Mouse (Mus musculus) heart, embryonic 11.5 days (tissue): ENCODE data around the gene Retreg3. TPM values are rescaled to one million over a fixed set of nuclear protein-coding genes. Genes with fewer than 3 reads are reported as not detected.

Source experiments
- ATAC-seq: fragments of 200-750 bp; cut with Nextera tagmentation; replicated peaks from 2 replicates; pipeline ENCODE4 v1.8.0; 2017; ENCODE audit warnings: moderate library complexity; ENCODE audit not compliant: insufficient number of reproducible peaks, low FRiP score, low TSS enrichment
- H3K27ac ChIP-seq: fragments of 300-500 bp; sonication (generic); 2 replicates; pipeline ENCODE4 v1.5.1; 2014; ENCODE audit warnings: mild to moderate bottlenecking, low read depth, low read length
- H3K27me3 ChIP-seq: fragments of 300-500 bp; sonication (generic); 2 replicates; pipeline ENCODE4 v1.6.1; 2014; ENCODE audit warnings: mild to moderate bottlenecking, low read length, mixed read lengths; ENCODE audit not compliant: control insufficient read depth, insufficient read depth
- H3K36me3 ChIP-seq: fragments of 300-500 bp; sonication (generic); 2 replicates; pipeline ENCODE4 v1.6.1; 2014; ENCODE audit warnings: mild to moderate bottlenecking, low read length, moderate library complexity, mixed read lengths; ENCODE audit not compliant: control insufficient read depth, insufficient read depth
- H3K4me1 ChIP-seq: fragments of 300-500 bp; sonication (generic); 2 replicates; pipeline ENCODE4 v1.6.1; 2014; ENCODE audit warnings: low read length; ENCODE audit not compliant: control insufficient read depth, insufficient read depth
- H3K4me2 ChIP-seq: fragments of 300-500 bp; sonication (generic); 2 replicates; pipeline ENCODE4 v1.6.1; 2014; ENCODE audit warnings: mild to moderate bottlenecking, moderate library complexity
- H3K4me3 ChIP-seq: fragments of 300-500 bp; sonication (generic); 2 replicates; pipeline ENCODE4 v1.5.1; 2014; ENCODE audit warnings: low read depth, low read length
- H3K9ac ChIP-seq: fragments of 300-500 bp; sonication (generic); 2 replicates; pipeline ENCODE4 v1.6.1; 2014; ENCODE audit warnings: mild to moderate bottlenecking, low read depth, low read length, moderate library complexity
- H3K9me3 ChIP-seq: fragments of 300-500 bp; sonication (generic); replicated peaks from 2 replicates; pipeline ENCODE4 v1.6.1; 2016; ENCODE audit warnings: low read length; ENCODE audit not compliant: control insufficient read depth
- WGBS: fragments of 180-500 bp; shearing (Covaris S2); extraction: QIAGEN DNeasy Blood & Tissue Kit; methylation state at CpG from one replicate; pipeline ENCODE4 v1.1.7; 2014; ENCODE audit not compliant: insufficient replicate concordance; 5-methylcytosine and 5-hydroxymethylcytosine counted together
- polyA plus RNA-seq: library from polyadenylated mRNA; unstranded; fragments of >200 nt; fragmentation: Nextera tagmentation; extraction: Ambion mirVana; gene quantifications from 2 replicates; pipeline ENCODE4 v1.2.1, GENCODE M21; 2014

Gene Retreg3
- polyA plus RNA-seq, 1 experiment from 2014 or later: 5.5 TPM

- Histone ChIP-seq H3K9ac (peak within 1 kb of the TSS; percentile 75), H3K4me3 (peak within 1 kb of the TSS; percentile 79), H3K9me3 (no peaks in the 10 kb centered on the region), H3K4me2 (peak within 1 kb of the TSS; percentile 98), H3K36me3 (no peaks in the 10 kb centered on the region), H3K4me1 (peaks cover 20% of the 10 kb centered on the region), H3K27me3 (no peaks in the 10 kb centered on the region; the same call in 1 of the 2 replicates), H3K27ac (no peak within 1 kb of the TSS)
- peak; percentile 74 for ATAC-seq
- 5% methylated on average over 35 of the region's 35 CpGs for WGBS
These were observed 50.1 kb downstream of the Retreg3 start, which contains the start of gene Naglu for GRCm38 (mm10) chr11:101069391-101070188. Naglu (plus strand) TSS chr11:101070012.

GRCm38 (mm10) chr11:101066549-101067412 is 52.9 kb downstream of the Retreg3 start:
- Histone ChIP-seq H3K4me3 (peak overlapping the region; percentile 22), H3K27me3 (no peaks in the 10 kb centered on the region; the same call in 1 of the 2 replicates), H3K36me3 (no peaks in the 10 kb centered on the region), H3K27ac (no peak overlapping the region), H3K4me2 (peak overlapping the region; percentile 61), H3K9ac (peak overlapping the region; percentile 30), H3K4me1 (peaks cover 48% of the 10 kb centered on the region), H3K9me3 (no peaks in the 10 kb centered on the region)
- no peak for ATAC-seq
- WGBS: 18% methylated on average over 18 of the region's 18 CpGs

GRCm38 (mm10) chr11:101065002-101065401 is 54.7 kb downstream of the Retreg3 start:
- Histone ChIP-seq H3K9ac (no peak overlapping the region), H3K27ac (peak overlapping the region; percentile 99), H3K9me3 (no peaks in the 10 kb centered on the region), H3K4me1 (peaks cover 58% of the 10 kb centered on the region), H3K4me3 (no peak overlapping the region), H3K27me3 (no peaks in the 10 kb centered on the region), H3K4me2 (no peak overlapping the region), H3K36me3 (no peaks in the 10 kb centered on the region)
- no peak for ATAC-seq
- 77% methylated on average over 9 of the region's 9 CpGs for WGBS

- H3K9ac ChIP-seq: peak overlapping the region; percentile 64; the same call in 1 of the 2 replicates
These were observed 55.2 kb downstream of the Retreg3 start for GRCm38 (mm10) chr11:101064462-101064861.

GRCm38 (mm10) chr11:101063676-101064327 is 55.9 kb downstream of the Retreg3 start:
- Histone ChIP-seq H3K9ac (peak overlapping the region; percentile 64), H3K27ac (peak overlapping the region; percentile 99), H3K4me3 (no peak overlapping the region), H3K36me3 (0 out of 2 replicates have a peak, but pooled peaks cover 3% of the 10 kb centered on the region), H3K9me3 (no peaks in the 10 kb centered on the region), H3K27me3 (no peaks in the 10 kb centered on the region), H3K4me2 (peak overlapping the region; percentile 46), H3K4me1 (peaks cover 67% of the 10 kb centered on the region)
- peak; percentile 78 for ATAC-seq
- WGBS: 2% methylated on average over 12 of the region's 12 CpGs

More at GRCm38 (mm10) chr11:101064462-101064861, 55.2 kb downstream of the Retreg3 start:
- Histone ChIP-seq H3K4me1 (peaks cover 63% of the 10 kb centered on the region), H3K4me3 (no peak overlapping the region), H3K9me3 (no peaks in the 10 kb centered on the region), H3K36me3 (no peaks in the 10 kb centered on the region), H3K27ac (peak overlapping the region; percentile 99), H3K4me2 (peak overlapping the region; percentile 46), H3K27me3 (no peaks in the 10 kb centered on the region)
- no peak for ATAC-seq
- WGBS: 65% methylated on average over 4 of the region's 4 CpGs

GRCm38 (mm10) chr11:101062971-101063675 is 56.6 kb downstream of the Retreg3 start:
- ATAC-seq: peak; percentile 11; the same call in 1 of the 2 replicates
- Histone ChIP-seq H3K36me3 (0 out of 2 replicates have a peak, but pooled peaks cover 3% of the 10 kb centered on the region), H3K9ac (peak overlapping the region; percentile 64), H3K27me3 (no peaks in the 10 kb centered on the region), H3K9me3 (no peaks in the 10 kb centered on the region), H3K4me1 (peaks cover 74% of the 10 kb centered on the region), H3K4me3 (no peak overlapping the region), H3K4me2 (peak overlapping the region; percentile 46), H3K27ac (peak overlapping the region; percentile 99)
- 47% methylated on average over 14 of the region's 14 CpGs for WGBS

GRCm38 (mm10) chr11:101062165-101062884 is 57.4 kb downstream of the Retreg3 start:
- Histone ChIP-seq H3K27ac (peak overlapping the region; percentile 99), H3K36me3 (0 out of 2 replicates have a peak, but pooled peaks cover 3% of the 10 kb centered on the region), H3K9me3 (no peaks in the 10 kb centered on the region), H3K4me2 (no peak overlapping the region), H3K9ac (no peak overlapping the region; the same call in none of the 2 replicates), H3K4me1 (peaks cover 82% of the 10 kb centered on the region), H3K27me3 (no peaks in the 10 kb centered on the region), H3K4me3 (no peak overlapping the region)
- 70% methylated on average over 12 of the region's 12 CpGs for WGBS
- ATAC-seq: no peak
